Mouse (Mus musculus) ES-E14 (cell line): ENCODE results near the gene Ms4a1.
A peak's percentile ranks its signal among the peaks of the same experiment; 100 is the strongest.
"Not testable (repeated sequence)": the region's sequence is repeated elsewhere in the genome, so short reads cannot be mapped to it uniquely, and the experiment has no call there.

Experiments
- CHD2 ChIP-seq: IDR thresholded peaks from 2 replicates; pipeline ENCODE4 v1.6.1; 2014; ENCODE audit warnings: mild to moderate bottlenecking, low read depth, low read length, inconsistent platforms
- HCFC1 ChIP-seq: IDR thresholded peaks from 2 replicates; pipeline ENCODE4 v1.6.1; 2012; ENCODE audit warnings: low read length, inconsistent platforms, borderline replicate concordance; ENCODE audit not compliant: insufficient read depth
- MAFK ChIP-seq: IDR thresholded peaks from 2 replicates; pipeline ENCODE4 v1.6.1; 2014; ENCODE audit warnings: mild to moderate bottlenecking, low read depth, low read length, inconsistent platforms; ENCODE audit not compliant: insufficient read depth
- ZC3H11A ChIP-seq: IDR thresholded peaks from 2 replicates; pipeline ENCODE4 v1.6.1; 2012; ENCODE audit warnings: low read depth, mild to moderate bottlenecking, inconsistent platforms, low read length, borderline replicate concordance
- ZNF384 ChIP-seq: IDR thresholded peaks from 2 replicates; pipeline ENCODE4 v1.6.1; 2012; ENCODE audit warnings: low read depth, low read length, inconsistent platforms

- TF ChIP-seq ZNF384 = peak; percentile 84
- TF ChIP-seq MAFK, ZC3H11A, CHD2, HCFC1: not testable (repeated sequence)
Observed at GRCm38 (mm10) chr19:11262932-11263331, 3.1 kb downstream of the Ms4a1 start.
